Mouse (Mus musculus) adrenal gland, postnatal 25 days (tissue): ENCODE results near the gene Ints14. TPM values are rescaled to one million over a fixed set of nuclear protein-coding genes. Genes with fewer than 3 reads are reported as not detected.
"Not testable (repeated sequence)": the region's sequence is repeated elsewhere in the genome, so short reads cannot be mapped to it uniquely, and the experiment has no call there.

ENCODE experiments used
- DNase-seq: peaks from one replicate; pipeline ENCODE4 v3.0.0; 2021; ENCODE audit warnings: mixed read lengths
- total RNA-seq: library from RNA; stranded (reverse); gene quantifications from 2 replicates; pipeline ENCODE4 v1.2.3, GENCODE M21; 2021

Ints14 gene
- total RNA-seq, 1 experiment from 2014 or later, result 33.7 TPM

DNA sequence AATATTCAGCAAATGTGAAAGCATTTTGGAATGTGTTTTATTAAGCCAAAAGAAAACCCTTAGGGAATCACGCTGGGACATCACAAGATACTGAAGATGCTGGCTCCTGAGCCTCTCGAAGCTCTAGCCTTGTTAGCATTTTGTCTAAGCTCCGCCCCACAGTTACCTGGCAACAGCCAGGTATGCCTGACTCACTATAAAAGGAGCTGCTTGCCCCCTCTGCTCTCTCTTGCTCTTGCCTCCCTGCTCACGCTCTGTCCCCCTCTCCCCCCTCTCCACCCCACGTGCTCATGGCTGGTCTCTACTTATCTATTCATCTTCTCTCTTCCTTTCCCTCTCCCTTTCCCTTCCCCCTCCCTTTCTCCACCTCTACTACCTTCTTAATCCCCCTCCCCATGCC, 8.7 kb upstream of the Ints14 start:
- DNase-seq, result no peak

DNA sequence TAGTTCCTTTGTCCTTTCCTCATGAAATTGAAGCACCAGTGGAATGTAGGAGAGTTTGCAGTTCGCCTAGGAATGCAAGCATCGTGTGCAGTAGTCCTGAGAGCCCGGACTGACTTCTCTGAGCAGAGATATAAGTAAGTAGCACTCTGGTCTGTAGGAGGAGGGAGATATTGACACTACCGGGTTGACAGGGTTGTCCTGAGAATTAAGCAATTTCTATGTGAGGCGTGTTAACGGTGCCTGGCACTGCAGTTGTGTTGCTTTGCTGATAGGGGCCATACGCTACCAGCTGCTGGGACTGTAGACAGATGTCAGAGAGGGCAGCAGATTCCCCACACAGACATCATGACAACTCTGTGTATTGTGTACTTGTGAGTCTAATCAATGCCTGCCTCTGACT, 7.5 kb upstream of the Ints14 start:
- no peak for DNase-seq

DNA sequence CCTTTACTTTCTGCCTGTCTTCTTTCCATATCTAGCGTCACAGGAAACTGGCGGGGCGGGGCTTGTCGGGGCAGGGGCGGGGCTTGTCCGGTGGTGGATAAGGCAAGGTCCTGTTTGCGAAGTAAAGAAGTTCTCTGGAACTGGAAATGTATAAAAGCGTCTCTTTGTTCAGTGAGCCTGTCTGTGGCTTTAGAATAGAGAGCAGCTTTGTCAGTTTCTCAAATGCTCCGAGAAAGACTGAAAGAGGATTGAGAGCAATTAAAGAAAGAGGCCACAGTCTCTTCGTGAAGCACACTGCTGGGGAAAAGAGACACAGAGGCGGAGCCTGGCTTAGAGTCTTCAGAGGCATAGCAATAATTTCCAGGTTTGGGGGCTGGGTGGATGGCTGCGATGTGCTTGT, 4.4 kb upstream of the Ints14 start:
- DNase-seq, result peak; percentile 47

DNA sequence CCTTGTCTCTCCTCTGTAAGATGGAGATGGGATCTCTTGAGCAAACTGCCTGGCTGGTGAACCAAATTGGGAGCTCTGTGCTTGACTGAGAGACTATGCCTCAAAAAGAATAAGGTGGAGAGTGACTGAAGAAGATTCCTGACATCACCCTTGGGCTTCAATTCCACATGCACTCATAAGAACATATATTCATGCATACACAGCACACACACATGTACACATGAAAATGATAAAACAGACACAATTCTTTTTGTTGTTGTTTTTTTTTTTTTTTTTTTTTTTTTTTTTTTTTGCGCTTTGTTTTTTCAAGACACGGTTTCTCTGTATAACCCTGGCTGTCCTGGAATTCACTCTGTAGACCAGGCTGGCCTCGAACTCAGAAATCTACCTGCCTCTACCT, 3.4 kb upstream of the Ints14 start:
- no peak for DNase-seq

DNA sequence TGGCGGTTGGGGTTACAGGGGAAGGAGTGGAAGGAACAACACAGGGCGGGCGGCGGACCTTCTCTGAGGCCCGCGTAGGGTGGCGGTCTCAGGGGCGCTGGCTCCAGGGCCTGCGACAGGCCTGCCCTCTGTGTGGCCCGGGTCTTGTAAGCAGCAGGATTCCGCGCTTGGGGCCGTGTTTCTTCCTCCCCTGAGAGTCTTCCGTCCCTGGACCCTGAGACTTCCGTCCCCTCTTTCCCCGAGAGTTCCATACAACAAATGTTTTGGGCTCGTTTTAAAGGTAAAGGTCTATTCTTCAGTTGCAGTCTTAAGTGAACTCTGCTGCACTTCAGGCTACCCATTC, 244 bp downstream of the Ints14 start:
- DNase-seq, result no peak

DNA sequence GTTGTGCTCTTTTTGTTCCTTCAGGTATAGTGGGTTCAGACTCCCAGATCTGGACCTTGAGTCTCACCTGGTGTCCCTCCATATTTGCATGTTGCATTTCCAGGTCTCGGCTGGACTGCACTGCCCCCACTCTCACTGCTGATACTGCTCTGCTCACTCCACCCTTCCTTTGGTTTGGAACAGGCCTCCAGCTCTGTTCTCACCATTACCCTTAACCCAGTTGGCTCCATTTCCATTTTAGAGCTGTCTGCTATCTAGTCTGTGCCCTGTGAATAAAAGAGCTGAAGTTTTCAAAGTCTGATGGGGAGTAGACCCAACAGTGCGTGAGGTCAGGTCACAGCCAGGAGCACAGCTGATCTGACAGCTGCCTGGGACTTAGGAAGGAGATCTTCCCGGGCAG, 19.8 kb downstream of the Ints14 start:
- DNase-seq, result no peak

DNA sequence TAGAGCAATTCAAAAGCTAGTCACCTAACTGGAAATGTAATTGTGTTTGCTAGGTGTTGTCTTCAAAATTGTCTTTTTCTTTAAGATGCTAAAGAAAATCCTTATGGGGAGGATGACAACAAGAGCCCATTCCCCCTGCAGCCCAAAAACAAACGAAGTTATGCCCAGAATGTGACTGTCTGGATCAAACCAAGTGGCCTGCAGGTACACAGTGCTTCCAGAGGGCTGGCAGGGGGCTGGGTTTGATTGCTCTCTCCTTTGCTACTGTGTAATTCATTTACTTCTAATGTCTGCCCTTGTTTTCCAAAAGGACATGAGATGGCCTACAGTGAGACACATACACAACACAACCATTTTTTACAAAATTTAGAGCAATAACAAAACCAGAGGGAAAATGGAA, 21.2 kb downstream of the Ints14 start:
- no peak for DNase-seq

DNA sequence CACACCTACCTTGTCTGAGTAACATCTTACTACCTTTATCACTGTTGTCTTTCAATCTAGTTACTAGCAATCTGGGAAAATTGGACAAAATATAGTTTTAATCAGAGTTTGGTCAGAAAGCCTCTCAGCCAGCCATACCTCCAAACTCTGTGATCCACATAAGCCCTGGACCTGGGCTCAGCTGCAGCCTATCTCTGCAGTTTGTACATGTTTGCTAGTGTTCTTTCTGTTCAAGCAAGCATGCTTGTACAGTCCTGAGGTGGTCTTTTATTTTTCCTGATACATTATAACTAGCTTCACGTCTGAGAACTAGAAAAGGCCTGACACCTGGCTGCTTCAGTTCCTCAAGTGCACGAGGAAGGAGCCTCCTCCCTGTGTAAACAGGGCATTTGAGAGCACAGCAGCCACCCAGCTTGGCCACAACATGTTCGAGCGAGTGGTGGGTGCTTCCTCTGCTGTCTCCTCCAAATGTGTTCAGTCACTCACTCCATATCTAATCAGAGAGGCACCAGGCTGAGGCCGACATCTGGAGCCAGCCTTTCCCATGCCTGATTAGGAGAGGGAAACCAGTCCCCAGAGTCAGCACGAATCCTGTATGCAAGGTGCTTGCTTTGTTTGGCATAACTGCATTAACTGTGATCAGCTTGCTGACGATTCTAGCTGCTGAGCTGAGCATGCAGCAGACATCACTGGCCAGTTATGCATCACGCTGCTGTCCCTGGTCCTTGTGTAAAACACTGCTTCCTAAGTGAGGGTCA, 24.5 kb downstream of the Ints14 start:
- DNase-seq, result no peak

DNA sequence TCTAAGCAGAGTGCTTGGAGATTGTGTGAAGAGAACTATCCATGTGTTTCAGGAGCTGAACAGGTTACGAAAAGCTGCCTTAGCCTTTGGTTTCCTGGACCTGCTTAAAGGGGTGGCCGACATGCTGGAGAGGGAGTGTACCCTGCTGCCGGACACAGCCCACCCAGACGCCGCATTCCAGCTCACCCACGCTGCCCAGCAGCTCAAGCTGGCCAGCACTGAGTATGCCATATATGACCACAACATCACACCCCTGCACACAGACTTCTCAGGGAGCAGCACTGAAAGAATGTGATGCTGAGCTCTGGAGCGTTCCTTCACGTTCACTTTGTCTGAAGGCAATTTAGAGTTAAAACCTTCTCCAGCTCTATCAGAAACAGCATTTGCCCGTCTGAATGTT, 25.1 kb downstream of the Ints14 start:
- DNase-seq, result no peak

DNA sequence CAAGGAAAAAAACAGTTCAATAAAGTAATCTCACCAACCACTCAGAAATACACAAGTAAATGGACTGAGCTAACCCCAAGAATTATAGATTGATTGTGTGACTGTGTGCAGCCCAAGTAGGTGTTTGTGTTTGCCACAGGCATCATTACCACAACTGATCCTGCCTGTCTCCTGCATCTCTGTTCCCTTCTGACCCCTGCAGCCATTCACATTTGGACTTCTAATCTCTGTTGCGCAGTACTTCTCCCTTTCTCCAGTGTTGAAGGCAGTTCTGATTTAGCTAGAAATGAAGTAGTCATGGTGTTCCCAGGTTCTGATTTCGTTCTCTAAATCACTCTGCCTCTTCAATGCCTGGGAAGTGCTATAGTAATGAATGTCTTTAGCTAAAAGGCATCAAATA, 26.9 kb downstream of the Ints14 start:
- DNase-seq, result no peak

DNA sequence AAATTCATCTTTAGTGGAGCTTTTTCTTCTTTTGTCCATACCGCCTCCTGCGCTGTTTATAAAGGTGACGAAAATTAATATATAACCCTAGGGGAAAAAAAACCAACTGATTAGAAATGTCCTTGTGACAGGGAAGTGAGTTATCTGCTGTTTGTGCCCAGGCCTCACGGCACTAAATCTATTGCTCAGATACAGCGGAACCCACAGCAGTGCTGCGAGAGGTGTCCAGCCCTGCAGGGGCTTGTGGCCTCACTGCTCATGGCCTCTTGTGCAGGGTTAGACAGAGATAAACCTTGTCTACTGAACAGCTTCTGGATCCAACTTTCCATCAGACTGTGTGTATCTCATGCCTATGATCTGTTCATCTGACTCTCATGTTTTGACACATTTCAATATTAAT, 27.7 kb downstream of the Ints14 start:
- DNase-seq, result no peak

DNA sequence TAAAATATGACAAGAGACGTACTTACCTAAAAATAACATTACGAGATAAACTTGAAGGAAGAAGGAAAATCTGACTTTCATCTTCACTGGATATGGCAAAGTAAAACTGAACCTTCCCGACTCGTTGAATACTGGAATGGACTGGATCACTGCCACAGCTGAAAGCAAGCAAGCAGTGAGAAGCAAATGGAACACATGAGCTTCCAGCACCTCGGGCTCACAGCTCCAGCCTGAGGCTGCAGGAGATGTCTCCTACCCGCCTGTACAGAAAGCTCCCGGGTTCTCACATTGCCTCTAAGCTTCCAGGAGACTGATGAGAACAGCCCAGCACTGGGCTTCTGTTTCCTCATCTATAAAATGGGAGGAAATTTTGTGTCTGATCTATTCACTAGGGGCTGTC, 29.6 kb downstream of the Ints14 start:
- DNase-seq, result no peak

DNA sequence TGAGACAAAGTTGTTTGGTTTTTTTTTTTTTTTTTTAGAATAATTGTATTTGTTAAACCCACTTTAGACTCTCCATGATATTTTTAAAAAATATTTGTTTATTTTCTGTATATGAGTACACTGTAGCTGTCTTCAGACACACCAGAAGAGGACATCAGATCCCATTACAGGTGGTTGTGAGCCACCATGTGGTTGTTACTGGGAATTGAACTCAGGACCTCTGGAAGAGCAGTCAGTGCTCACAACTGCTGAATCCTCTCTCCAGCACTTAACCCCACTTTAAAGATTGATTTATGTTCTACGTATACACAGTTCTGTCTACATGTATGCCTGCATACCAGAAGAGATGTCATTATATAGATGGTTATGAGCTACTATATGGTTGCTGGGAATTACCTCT, 34.8 kb downstream of the Ints14 start:
- DNase-seq, result not testable (repeated sequence)

DNA sequence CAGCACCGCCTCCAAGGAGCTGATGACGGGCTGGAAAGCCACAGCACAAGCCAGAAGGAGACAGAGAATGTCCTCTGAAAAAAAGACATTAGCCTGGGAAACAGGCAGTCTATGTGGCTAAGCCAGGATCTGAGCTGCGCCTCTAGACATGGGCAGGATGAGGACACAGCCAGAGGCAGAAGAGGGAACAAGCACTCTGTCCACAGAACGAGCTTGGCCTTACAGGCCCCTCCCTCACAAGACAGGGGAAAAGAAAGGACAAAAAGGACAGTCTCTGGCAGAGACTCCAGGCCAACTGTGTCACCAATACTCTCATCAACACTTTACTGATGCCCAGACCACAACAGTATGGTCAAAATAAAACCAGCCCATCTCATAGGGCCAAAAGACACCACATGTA, 40.8 kb downstream of the Ints14 start:
- DNase-seq, result no peak

DNA sequence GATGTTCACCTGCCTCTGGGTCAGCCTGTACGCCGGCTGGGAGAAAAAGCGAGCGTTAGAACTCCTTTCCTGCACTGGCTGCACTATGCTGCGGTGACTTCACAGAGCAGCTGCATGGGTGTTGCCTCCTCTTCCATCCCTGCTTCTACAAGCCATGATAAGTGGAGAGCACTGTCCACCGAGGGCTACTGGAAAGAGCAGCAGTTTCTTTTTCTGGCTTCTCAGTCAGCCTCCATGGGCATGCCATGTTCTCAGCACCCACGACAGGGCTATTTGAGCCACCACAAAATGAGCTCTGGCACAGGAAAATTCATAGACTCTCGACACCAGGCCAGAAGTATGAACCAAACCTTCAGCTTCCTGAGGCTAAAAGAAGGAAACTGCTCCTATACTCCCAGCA, 45.0 kb downstream of the Ints14 start:
- DNase-seq, result no peak

DNA sequence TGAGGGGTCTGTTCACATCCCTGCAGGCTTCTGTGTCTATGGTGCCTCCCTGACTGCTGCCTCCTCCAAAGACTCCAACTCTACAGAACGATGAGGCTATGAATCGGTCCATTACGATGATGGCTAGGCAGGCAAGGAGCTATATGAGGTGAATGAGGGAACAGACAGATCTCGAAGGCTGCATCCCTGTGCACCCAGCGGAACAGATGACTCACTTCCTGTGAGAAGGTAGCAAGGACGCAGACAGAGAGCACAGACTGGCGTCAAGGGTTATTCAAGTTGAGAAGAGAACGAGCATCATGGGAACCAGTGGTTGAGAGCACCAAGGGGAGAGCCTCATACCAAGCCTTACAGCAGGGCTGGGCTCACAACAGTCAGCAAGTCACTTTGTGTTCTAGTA, 49.9 kb downstream of the Ints14 start:
- peak; percentile 29 for DNase-seq

DNA sequence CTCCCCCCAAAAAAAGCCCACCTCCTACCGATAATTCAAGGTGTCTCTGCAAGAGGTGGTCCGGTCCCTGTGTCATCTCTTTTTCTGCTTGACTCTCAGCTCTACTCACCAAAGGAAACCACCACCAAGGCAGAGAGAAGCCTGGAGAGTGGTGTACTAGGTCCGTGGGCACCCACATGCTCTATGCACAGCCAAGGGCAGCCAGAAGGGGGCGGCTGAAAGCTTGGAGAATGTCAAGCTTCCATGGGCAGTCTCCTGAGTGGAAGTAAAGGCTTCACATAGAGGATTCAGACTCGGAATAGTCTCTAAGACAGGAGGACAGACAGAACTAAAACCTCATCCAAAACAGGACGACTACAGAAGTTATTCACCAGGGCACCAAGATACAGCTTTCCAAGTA, 50.6 kb downstream of the Ints14 start:
- DNase-seq, result peak; percentile 75

DNA sequence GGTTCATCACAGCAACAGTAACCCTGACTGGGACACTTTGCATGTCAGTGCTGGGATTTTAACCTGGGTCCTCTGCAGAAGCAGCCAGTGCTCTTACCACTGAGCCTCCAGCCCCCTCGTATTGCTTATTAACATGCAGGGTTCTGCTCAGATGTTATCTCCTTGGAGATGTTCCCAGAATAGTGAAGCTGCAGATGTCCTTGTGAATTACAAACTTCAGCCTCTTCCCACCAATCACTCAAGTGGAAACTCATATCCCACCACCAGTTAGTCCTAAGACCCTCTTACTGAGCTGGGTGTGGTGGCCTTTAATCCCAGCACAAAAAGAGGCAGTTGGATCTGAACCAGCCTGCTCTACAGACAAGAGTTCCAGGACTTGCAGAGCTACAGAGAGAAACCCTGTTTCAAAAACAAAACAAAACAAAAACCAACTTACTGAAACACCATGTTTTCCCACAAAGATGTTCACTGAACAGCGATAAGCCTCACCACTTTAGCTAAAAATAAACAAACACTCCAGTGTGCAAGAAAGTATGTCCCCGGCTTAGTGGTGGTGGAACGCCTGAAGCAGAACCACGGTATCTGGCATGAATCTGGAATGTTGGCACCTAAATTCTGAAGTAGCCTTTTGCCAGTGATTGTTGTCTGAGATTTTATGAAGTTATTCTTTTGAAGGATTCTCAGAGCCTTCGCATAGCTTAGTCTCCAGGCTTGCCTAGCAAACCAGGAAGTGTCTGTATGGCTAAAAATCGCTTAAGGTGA, 54.9 kb downstream of the Ints14 start:
- DNase-seq, result no peak

DNA sequence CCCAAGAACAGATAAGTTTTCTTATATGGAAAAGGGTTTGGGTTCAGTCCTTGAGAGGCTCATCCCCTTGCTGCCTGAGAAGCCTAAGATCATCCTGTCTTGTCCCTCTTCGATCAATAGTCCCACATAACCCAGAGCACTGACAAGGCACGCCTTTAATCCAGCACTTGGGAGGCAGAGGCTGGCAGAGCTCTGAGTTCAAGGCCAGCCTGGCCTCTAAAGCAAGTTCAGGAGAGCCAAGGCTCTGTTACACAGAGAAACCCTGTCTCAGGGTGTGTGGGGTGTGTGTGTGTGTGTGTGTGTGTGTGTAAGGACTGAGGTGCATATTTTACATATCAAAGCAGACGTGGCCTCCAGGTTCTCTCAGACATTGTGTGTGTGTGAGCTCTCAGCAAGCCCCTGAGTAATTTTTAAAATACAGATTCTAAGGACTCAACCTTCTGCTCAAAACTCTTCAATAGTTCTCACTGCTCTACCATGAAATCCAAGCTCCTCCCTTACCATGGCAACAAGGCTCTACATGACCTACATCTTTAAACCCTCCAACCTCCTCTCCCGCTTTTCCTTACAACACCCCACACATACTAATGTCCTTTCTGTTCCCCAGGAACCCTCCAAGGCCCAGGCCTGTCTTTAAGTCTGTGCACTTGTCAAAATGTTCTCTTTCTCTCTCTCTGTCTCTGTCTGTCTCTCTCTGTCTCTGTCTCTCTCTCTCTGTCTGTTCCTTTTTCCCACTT, 55.7 kb downstream of the Ints14 start:
- peak; percentile 17 for DNase-seq

DNA sequence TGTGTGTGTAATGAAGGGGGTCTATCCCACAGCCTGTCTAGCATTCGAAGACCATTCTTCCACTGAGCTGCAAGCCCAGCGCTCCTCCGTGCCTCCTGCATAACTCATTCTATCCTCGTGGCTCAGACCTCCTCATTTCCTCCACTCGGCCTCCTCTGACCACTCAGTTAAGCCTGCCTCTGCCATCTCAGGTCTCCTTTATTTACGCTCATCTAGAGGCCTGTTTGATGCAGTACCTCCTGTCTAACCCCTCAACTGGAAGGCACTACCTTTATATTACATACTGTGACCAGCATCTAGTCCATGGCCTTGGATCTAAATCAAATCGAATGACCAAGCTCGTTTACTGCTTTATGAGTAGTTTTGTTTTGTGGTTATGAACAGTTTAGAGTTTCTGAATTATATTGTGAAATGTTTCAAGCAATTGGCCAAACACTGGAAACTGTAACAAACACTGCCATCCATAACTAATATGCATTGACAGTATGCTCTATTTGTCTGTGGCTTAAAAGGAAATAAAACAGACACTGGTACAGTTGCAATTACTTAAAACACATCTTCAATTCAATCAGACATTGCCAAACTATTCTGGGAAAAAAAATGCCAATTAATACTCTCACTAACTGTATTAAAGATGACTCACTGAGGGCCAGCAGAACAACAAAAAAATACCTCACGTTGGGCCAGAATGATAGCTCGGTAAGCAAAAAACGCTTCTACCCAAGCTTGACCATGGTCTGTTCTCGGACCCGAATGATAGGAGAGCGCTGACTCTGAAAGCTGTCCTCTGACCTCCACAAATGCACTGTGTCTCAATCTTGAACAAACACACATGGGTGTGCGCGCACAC, 56.5 kb downstream of the Ints14 start:
- no peak for DNase-seq

DNA sequence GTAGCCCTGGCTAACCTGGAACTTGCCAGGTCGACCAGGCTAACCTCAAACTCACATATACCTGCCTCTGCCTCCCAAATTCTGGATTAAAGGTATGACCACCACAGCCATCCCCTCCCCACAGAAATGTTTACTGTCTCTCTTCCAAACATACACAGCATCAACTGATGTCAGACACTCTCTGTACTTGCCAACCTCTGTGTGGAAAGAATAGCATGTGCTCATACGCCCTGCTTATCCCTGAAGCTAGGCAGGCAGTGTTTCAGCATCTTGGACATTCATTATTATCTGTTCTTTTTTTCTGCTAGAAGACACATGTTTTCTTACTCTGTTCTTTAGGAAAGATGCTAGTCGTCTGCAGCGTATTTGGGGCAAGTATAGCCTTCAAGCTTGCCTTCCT, 57.2 kb downstream of the Ints14 start:
- no peak for DNase-seq

DNA sequence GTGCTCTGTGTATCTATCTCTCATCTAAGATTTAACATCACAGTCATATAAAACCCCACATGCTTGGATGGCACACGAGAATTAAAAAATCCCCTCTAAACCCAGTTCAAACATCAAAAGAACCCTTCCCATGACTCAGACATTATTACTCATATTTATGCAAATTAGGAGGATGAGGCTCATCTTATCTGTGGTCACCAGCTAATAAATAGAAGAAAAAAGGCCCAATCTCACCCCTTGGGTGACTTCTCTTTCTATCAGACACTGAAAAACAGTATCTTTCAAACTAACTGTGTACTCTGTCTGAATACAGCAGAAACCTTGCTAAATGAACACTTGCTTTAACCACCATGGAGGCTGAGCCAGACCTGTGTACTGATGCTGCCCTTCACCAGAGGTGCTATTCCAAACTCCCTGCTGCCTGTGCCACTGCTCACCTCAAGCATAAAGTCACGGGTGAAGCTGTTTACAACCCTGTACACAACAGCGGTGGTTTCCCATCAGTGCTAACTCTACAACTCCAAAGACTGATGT, 58.0 kb downstream of the Ints14 start:
- no peak for DNase-seq
